In genomic region chr6:83417104-83417502, GRCm38 (mm10) we compare ENCODE assay signal across 17 mouse cellular contexts. TPM values are rescaled to one million over a fixed set of nuclear protein-coding genes. Genes with fewer than 3 reads are reported as not detected.
DNase-seq lines count a peak whose midpoint lies in the region; ATAC-seq and TF ChIP-seq lines count a peak whose summit lies in the region.
"Had no signal": no experiment of that assay in that cellular context is flagged by ENCODE, and none has a peak within 500 bp of the region (broad histone marks: within the 10 kb centered on the region; RNA-seq: fewer than 3 reads in every experiment).

No protein-coding gene starts in this region.

- no peaks in the 10 kb centered on the region for H3K9me3 ChIP-seq in embryonic facial prominence, embryonic 12.5 days
- H3K9me3 ChIP-seq in embryonic facial prominence, embryonic 10.5 days: no peaks in the 10 kb centered on the region
- no peaks in the 10 kb centered on the region for H3K9me3 ChIP-seq in kidney, postnatal 0 days (replicated peaks; ENCODE audit: low read length)
- no peaks in the 10 kb centered on the region for H3K9me3 ChIP-seq in stomach, embryonic 14.5 days (ENCODE audit: control insufficient read depth, low read depth, low read length)
- H3K9me3 ChIP-seq in stomach, postnatal 0 days (ENCODE audit: control insufficient read depth, low read length): no peaks in the 10 kb centered on the region
- H3K9me3 ChIP-seq: forebrain, embryonic 10.5 days; hindbrain, embryonic 15.5 days; limb, embryonic 13.5 days; midbrain, embryonic 10.5 days had no signal

- no peak overlapping the region for H3K9ac ChIP-seq in embryonic facial prominence, embryonic 12.5 days
- no peak overlapping the region for H3K9ac ChIP-seq in kidney, postnatal 0 days (ENCODE audit: low read depth, low read length)
- no peak overlapping the region for H3K9ac ChIP-seq in stomach, embryonic 14.5 days (replicated peaks; ENCODE audit: low read depth, low read length)
- H3K9ac ChIP-seq in stomach, postnatal 0 days (ENCODE audit: low read length): no peak overlapping the region
- H3K9ac ChIP-seq: hindbrain, embryonic 15.5 days; limb, embryonic 13.5 days had no signal

- WGBS in embryonic facial prominence, embryonic 12.5 days: 94% methylated on average over 2 of the region's 2 CpGs
- WGBS in embryonic facial prominence, embryonic 10.5 days: 91% methylated on average over 2 of the region's 2 CpGs
- WGBS in kidney, postnatal 0 days: 80% methylated on average over 2 of the region's 2 CpGs
- WGBS in stomach, embryonic 14.5 days: 87% methylated on average over 2 of the region's 2 CpGs
- 75% methylated on average over 2 of the region's 2 CpGs for WGBS in stomach, postnatal 0 days

- TF ChIP-seq CTCF in kidney, postnatal 0 days (IDR thresholded peaks at IDR 0.05; ENCODE audit: low read depth): no peak
- no peak for TF ChIP-seq CTCF in stomach, postnatal 0 days (IDR thresholded peaks at IDR 0.05; ENCODE audit: low read depth)

- H3K4me3 ChIP-seq in embryonic facial prominence, embryonic 12.5 days: no peak overlapping the region
- H3K4me3 ChIP-seq in embryonic facial prominence, embryonic 10.5 days: no peak overlapping the region
- H3K4me3 ChIP-seq in kidney, postnatal 0 days (replicated peaks; ENCODE audit: low read depth, low read length): no peak overlapping the region
- H3K4me3 ChIP-seq in stomach, embryonic 14.5 days (ENCODE audit: low read depth, low read length): no peak overlapping the region
- H3K4me3 ChIP-seq in stomach, postnatal 0 days (ENCODE audit: low read depth, low read length): no peak overlapping the region
- H3K4me3 ChIP-seq: forebrain, embryonic 10.5 days; hindbrain, embryonic 15.5 days; layer of hippocampus, adult 2 months; left cerebral cortex, adult 2 months; limb, embryonic 13.5 days; midbrain, embryonic 10.5 days had no signal

- 0 out of 2 replicates have a peak overlapping the region, but pooled peaks have one; percentile 38 for H3K27ac ChIP-seq in embryonic facial prominence, embryonic 12.5 days
- no peak overlapping the region for H3K27ac ChIP-seq in embryonic facial prominence, embryonic 10.5 days (replicated peaks)
- H3K27ac ChIP-seq in kidney, postnatal 0 days: peak overlapping the region; percentile 67
- H3K27ac ChIP-seq in stomach, embryonic 14.5 days (ENCODE audit: low read length): peak overlapping the region; percentile 15; the same call in 1 of the 2 replicates
- no peak overlapping the region for H3K27ac ChIP-seq in stomach, postnatal 0 days (replicated peaks)
- H3K27ac ChIP-seq: forebrain, embryonic 10.5 days; hindbrain, embryonic 15.5 days; left cerebral cortex, adult 2 months; limb, embryonic 13.5 days; midbrain, embryonic 10.5 days had no signal

- peaks cover 61% of the 10 kb centered on the region for H3K4me1 ChIP-seq in embryonic facial prominence, embryonic 12.5 days
- peaks cover 56% of the 10 kb centered on the region for H3K4me1 ChIP-seq in embryonic facial prominence, embryonic 10.5 days
- H3K4me1 ChIP-seq in kidney, postnatal 0 days (replicated peaks; ENCODE audit: insufficient read depth, low read length): peaks cover 36% of the 10 kb centered on the region
- peaks cover 49% of the 10 kb centered on the region for H3K4me1 ChIP-seq in stomach, embryonic 14.5 days (ENCODE audit: control insufficient read depth, insufficient read depth, low read length)
- H3K4me1 ChIP-seq in stomach, postnatal 0 days (replicated peaks; ENCODE audit: control insufficient read depth, insufficient read depth): peaks cover 14% of the 10 kb centered on the region

- no peak for DNase-seq in embryonic facial prominence, embryonic 10.5 days (ENCODE audit: low spot score)
- DNase-seq in kidney, postnatal 0 days (ENCODE audit: low spot score): no peak
- DNase-seq in kidney, adult 8-10 months: no peak
- no peak for DNase-seq in stomach, postnatal 0 days (ENCODE audit: low spot score)
- DNase-seq in left cerebral cortex, adult 11 months (ENCODE audit: low spot score): no peak
- DNase-seq: cerebellum, postnatal 14 days; lung, adult 2 months had no signal

- H3K27me3 ChIP-seq in embryonic facial prominence, embryonic 12.5 days: no peaks in the 10 kb centered on the region
- no peaks in the 10 kb centered on the region for H3K27me3 ChIP-seq in embryonic facial prominence, embryonic 10.5 days (replicated peaks; ENCODE audit: low read depth, poor library complexity, severe bottlenecking)
- no peaks in the 10 kb centered on the region for H3K27me3 ChIP-seq in kidney, postnatal 0 days (ENCODE audit: insufficient read depth, low read length)
- H3K27me3 ChIP-seq in stomach, embryonic 14.5 days (ENCODE audit: control insufficient read depth, insufficient read depth, low read length): no peaks in the 10 kb centered on the region
- H3K27me3 ChIP-seq in stomach, postnatal 0 days (ENCODE audit: control insufficient read depth, insufficient read depth, low read length): no peaks in the 10 kb centered on the region
- H3K27me3 ChIP-seq: hindbrain, embryonic 15.5 days; limb, embryonic 13.5 days; Patski had no signal

- no peak for TF ChIP-seq EP300 in stomach, postnatal 0 days (optimal IDR thresholded peaks at IDR 0.05)

- no peak overlapping the region for H3K4me2 ChIP-seq in embryonic facial prominence, embryonic 12.5 days (replicated peaks)
- no peak overlapping the region for H3K4me2 ChIP-seq in kidney, postnatal 0 days (ENCODE audit: low read length)
- H3K4me2 ChIP-seq in stomach, embryonic 14.5 days (replicated peaks; ENCODE audit: low read depth, low read length): no peak overlapping the region
- H3K4me2 ChIP-seq in stomach, postnatal 0 days (replicated peaks; ENCODE audit: low read depth): no peak overlapping the region
- H3K4me2 ChIP-seq: hindbrain, embryonic 15.5 days; limb, embryonic 13.5 days had no signal

- peaks cover 14% of the 10 kb centered on the region; the same call in 1 of the 2 replicates for H3K36me3 ChIP-seq in embryonic facial prominence, embryonic 12.5 days
- H3K36me3 ChIP-seq in embryonic facial prominence, embryonic 10.5 days (replicated peaks): peaks cover 54% of the 10 kb centered on the region
- no peaks in the 10 kb centered on the region for H3K36me3 ChIP-seq in kidney, postnatal 0 days (ENCODE audit: insufficient read depth, low read length)
- no peaks in the 10 kb centered on the region; the same call in 1 of the 2 replicates for H3K36me3 ChIP-seq in stomach, embryonic 14.5 days (ENCODE audit: control insufficient read depth, insufficient read depth, low read length)
- H3K36me3 ChIP-seq in stomach, postnatal 0 days (ENCODE audit: control insufficient read depth, insufficient read depth, low read length): no peaks in the 10 kb centered on the region
- H3K36me3 ChIP-seq: hindbrain, embryonic 15.5 days had no signal

- ATAC-seq in embryonic facial prominence, embryonic 12.5 days (ENCODE audit: insufficient number of reproducible peaks, insufficient read depth, low FRiP score, low TSS enrichment): no peak
- ATAC-seq in kidney, postnatal 0 days (replicated peaks; ENCODE audit: low FRiP score, low read depth): no peak
- no peak for ATAC-seq in stomach, embryonic 14.5 days (ENCODE audit: insufficient number of reproducible peaks, insufficient read depth, low FRiP score, low read depth)
- no peak for ATAC-seq in stomach, postnatal 0 days (ENCODE audit: low FRiP score, low TSS enrichment)
- no peak for ATAC-seq in erythroid progenitor cell, adult 5-6 weeks (replicated peaks; ENCODE audit: low FRiP score, poor library complexity, severe bottlenecking)
- ATAC-seq: Patski had no signal

RNA-seq across cellular contexts. Expression of gene Tet3, which starts 41.8 kb away (rescaled TPM):
- 40.0 and 41.1 TPM in 2 replicates for polyA plus RNA-seq in embryonic facial prominence, embryonic 12.5 days (2016; fragmentation: Nextera tagmentation; extraction: Ambion mirVana)
- 45.1 and 50.0 TPM in 2 replicates for polyA plus RNA-seq in embryonic facial prominence, embryonic 10.5 days (2016; fragmentation: Nextera tagmentation; extraction: Ambion mirVana)
- 32.3 and 33.0 TPM in 2 replicates for polyA plus RNA-seq in kidney, postnatal 0 days (2015; fragmentation: Nextera tagmentation; extraction: Ambion mirVana)
- polyA plus RNA-seq in stomach, embryonic 14.5 days (2014; fragmentation: Nextera tagmentation; extraction: Ambion mirVana): 43.7 and 49.2 TPM in 2 replicates
- 21.4 and 22.7 TPM in 2 replicates for polyA plus RNA-seq in stomach, postnatal 0 days (2015; fragmentation: Nextera tagmentation; extraction: Ambion mirVana)
- 33.5 and 46.5 TPM in 2 replicates for total RNA-seq in erythroid progenitor cell, adult 5-6 weeks (2015; ENCODE audit: low replicate concordance)
- total RNA-seq in erythroid progenitor cell, adult 5-6 weeks (2017; ENCODE audit: low replicate concordance): 28.2 and 32.9 TPM in 2 replicates

Comparison
In these comparisons a context has a peak if more than half of its experiments do, and no peak if none do; other contexts are left out.
1. H3K27ac ChIP-seq: peak in embryonic facial prominence, embryonic 12.5 days (single experiment), kidney, postnatal 0 days (single experiment) and stomach, embryonic 14.5 days (single experiment); none in embryonic facial prominence, embryonic 10.5 days (single experiment) and stomach, postnatal 0 days (single experiment).